Mouse (Mus musculus) megakaryocyte, embryonic 14.5 days (primary cell): ENCODE results near the gene Orc1. TPM values are rescaled to one million over a fixed set of nuclear protein-coding genes. Genes with fewer than 3 reads are reported as not detected.

Experiments used
- H3K27me3 ChIP-seq: replicated peaks from 2 replicates; pipeline ENCODE3; 2012; ENCODE audit warnings: inconsistent platforms
- H3K36me3 ChIP-seq: replicated peaks from 2 replicates; pipeline ENCODE3; 2012; ENCODE audit warnings: low read length, inconsistent platforms, mixed read lengths
- H3K4me1 ChIP-seq: 2 replicates; pipeline ENCODE4 v1.6.1; 2012; ENCODE audit warnings: inconsistent platforms
- H3K4me3 ChIP-seq: replicated peaks from 2 replicates; pipeline ENCODE3; 2012; ENCODE audit warnings: moderate library complexity, mild to moderate bottlenecking, inconsistent platforms
- H3K9me3 ChIP-seq: 2 replicates; pipeline ENCODE4 v1.6.1; 2012; ENCODE audit warnings: inconsistent platforms
- FLI1 ChIP-seq: IDR thresholded peaks from 2 replicates; pipeline ENCODE4 v1.6.1; 2012; ENCODE audit warnings: low read length, inconsistent platforms, mixed read lengths
- GATA1 ChIP-seq: IDR thresholded peaks from 3 replicates; pipeline ENCODE4 v1.6.1; 2012; ENCODE audit warnings: mixed read lengths, low read length, inconsistent platforms, borderline replicate concordance
- polyA plus RNA-seq: library from polyadenylated mRNA; stranded (reverse); fragments of >175 nt; gene quantifications from 2 replicates; pipeline ENCODE4 v1.2.3, GENCODE M21; 2012; ENCODE audit warnings: low replicate concordance; ENCODE audit not compliant: insufficient read depth

Orc1 gene
- polyA plus RNA-seq, 1 experiment = 3.7 TPM

DNA sequence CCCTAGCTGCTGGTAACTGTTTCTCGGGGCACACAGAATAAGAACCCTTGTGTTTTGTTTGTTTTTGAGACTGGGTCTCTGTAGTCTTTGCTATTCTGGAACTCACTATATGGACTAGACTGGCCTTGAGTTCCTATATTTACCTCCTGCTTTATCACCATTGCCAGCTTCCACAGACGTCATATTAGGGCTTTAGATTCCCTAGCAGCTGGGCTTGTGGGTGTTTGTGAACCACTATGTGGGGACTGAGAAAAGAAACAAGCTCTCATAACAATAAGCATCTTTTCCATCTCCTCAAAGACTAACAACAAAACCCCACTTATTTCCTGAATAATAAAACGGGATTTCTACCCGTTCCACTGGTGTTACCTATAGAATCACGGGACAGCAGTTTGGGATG lies 31.7 kb downstream of the Orc1 start:
- H3K36me3 ChIP-seq = peaks cover 82% of the 10 kb centered on the region
- H3K4me3 ChIP-seq = no peak overlapping the region

DNA sequence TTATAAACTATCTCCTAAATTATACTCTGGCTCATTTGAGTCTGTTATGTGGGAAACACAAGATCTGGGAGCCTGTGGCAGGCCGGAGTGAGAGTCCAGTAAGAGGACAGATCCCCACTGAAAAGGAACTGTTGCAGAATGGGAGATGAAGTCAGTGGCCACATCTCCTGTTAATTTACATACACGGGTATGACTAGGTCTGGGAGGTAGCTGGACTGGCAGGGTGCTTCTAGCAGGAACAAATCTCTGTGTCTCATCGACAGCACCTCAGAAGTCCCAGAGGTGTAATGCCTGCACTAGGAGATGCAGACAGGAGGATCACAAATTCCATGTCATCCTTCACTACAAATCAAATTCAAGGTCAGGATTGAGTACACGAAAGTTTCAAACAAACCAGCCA lies 39.4 kb downstream of the Orc1 start:
- Histone ChIP-seq H3K4me3 (peak overlapping the region; percentile 97), H3K27me3 (no peaks in the 10 kb centered on the region), H3K4me1 (peaks cover 29% of the 10 kb centered on the region), H3K9me3 (no peaks in the 10 kb centered on the region), H3K36me3 (peaks cover 52% of the 10 kb centered on the region)
- TF ChIP-seq FLI1 (no peak), GATA1 (no peak)

More for the DNA sequence above, 31.7 kb downstream of the Orc1 start:
- TF ChIP-seq FLI1 = no peak
- no peak for TF ChIP-seq GATA1
- Histone ChIP-seq H3K9me3 (no peaks in the 10 kb centered on the region), H3K27me3 (no peaks in the 10 kb centered on the region), H3K4me1 (no peaks in the 10 kb centered on the region)

DNA sequence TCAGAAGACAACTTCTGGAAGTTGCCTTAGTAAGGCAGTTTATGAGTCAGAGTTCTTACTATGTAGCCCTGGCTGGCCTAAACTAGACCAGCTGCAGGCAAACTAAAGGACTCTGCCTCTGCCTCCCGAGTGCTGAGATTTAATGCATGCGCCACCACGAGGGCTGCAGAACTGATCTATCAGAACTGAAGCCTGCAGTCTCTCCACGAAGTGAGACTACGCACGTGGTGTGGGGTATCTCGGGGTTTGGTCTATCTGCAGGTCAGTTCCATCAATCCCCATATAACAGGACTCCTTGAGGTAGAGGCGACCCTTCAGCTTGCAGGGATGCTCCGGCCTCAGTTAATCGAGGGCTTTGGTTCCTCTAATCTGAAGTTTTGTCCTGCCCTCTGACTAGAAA lies 39.9 kb downstream of the Orc1 start:
- peak overlapping the region; percentile 97 for H3K4me3 ChIP-seq
- peaks cover 29% of the 10 kb centered on the region for H3K4me1 ChIP-seq
- no peaks in the 10 kb centered on the region for H3K27me3 ChIP-seq
- H3K36me3 ChIP-seq = peaks cover 53% of the 10 kb centered on the region
- no peak for TF ChIP-seq FLI1
- TF ChIP-seq GATA1 = no peak
- H3K9me3 ChIP-seq = no peaks in the 10 kb centered on the region

DNA sequence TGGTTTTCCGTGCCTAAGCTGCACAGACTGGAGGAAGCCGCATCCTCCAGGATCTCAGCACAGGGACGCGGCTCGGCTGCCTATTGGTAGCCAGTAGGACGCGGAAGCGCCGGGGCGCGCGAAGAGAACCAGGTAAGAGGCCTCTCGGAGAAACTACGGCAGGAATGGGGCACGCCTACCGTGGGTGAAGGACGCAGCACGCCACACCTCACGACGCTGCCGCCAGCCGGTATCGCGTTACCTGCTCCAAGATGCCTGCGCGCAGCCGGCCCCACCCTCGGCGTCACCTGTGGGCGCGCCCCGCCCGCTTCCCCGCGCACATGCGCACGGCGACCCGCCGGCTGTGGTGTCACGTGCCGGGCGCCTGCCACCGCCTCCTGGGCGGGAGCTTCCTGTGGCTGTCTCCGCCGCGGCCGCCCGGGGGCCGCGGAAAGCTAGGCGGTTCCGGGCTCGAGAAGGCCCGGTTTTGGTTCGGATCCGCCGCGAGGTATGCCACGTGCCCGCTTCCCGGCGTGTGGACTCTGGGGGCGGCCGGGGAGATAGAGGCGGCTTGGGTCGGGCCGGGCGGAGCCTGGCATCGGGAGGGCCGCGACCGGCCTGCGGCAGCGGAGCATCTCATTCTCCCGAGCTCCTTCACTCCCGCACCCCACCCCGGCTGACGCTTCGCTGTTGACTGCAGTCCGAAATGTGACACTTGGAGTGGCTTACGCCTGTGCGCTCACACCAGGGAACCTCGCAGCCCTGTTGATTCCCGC lies 40.5 kb downstream of the Orc1 start, which contains the start of gene Cc2d1b:
Cc2d1b (plus strand) TSS at position 354 of the 755 bp plus-strand sequence.
- TF ChIP-seq FLI1 = 0 out of 2 replicates have a peak, but pooled peaks have one; percentile 8
- no peak for TF ChIP-seq GATA1
- H3K4me1 ChIP-seq = peaks cover 29% of the 10 kb centered on the region
- H3K4me3 ChIP-seq = peak within 1 kb of the TSS; percentile 97
- H3K9me3 ChIP-seq = no peaks in the 10 kb centered on the region
- no peaks in the 10 kb centered on the region for H3K27me3 ChIP-seq
- H3K36me3 ChIP-seq = peaks cover 53% of the 10 kb centered on the region

DNA sequence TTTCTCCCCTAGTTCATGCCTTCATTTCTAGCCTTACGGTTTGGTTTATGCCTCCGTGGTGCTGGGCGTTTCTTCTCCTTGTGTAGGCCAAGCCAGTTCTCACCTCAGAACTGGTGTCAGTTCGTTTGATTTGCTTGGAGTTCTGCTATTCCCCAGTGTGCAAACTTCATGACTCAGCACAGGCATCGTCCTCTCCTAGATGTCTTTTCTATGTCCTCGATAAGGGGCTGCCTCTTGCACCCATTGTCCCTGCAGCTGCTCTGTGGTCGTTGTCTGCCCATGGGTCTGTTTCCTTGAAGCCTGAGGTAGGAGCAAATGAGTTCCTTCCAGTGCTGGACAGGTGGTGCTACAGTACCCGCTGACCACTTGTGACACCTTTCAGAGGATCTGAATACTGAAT lies 41.3 kb downstream of the Orc1 start:
- Histone ChIP-seq H3K36me3 (peaks cover 53% of the 10 kb centered on the region), H3K9me3 (no peaks in the 10 kb centered on the region), H3K27me3 (no peaks in the 10 kb centered on the region), H3K4me3 (peak overlapping the region; percentile 97), H3K4me1 (peaks cover 29% of the 10 kb centered on the region)
- no peak for TF ChIP-seq FLI1
- TF ChIP-seq GATA1 = no peak

DNA sequence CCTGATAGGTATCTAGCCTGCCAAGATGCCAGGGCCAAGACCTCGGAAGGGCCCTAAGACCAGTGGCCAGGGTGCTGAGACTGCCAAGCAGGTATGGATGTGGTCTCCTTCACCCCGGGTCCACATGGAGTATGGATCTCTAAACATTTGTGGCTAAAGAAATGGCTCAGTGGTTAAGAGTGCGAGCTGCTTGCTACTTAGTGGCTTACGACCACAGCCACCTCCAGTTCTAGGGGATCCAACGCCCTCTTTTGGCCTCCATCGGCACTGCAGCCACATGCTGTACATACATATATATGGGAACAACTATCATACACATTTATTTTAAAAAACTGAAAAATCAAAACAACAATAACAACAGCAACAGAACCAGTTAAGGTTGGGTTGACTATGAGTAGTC lies 42.3 kb downstream of the Orc1 start:
- Histone ChIP-seq H3K4me3 (no peak overlapping the region), H3K9me3 (no peaks in the 10 kb centered on the region), H3K27me3 (no peaks in the 10 kb centered on the region), H3K36me3 (peaks cover 54% of the 10 kb centered on the region), H3K4me1 (peaks cover 29% of the 10 kb centered on the region)
- TF ChIP-seq FLI1 (no peak), GATA1 (no peak)

DNA sequence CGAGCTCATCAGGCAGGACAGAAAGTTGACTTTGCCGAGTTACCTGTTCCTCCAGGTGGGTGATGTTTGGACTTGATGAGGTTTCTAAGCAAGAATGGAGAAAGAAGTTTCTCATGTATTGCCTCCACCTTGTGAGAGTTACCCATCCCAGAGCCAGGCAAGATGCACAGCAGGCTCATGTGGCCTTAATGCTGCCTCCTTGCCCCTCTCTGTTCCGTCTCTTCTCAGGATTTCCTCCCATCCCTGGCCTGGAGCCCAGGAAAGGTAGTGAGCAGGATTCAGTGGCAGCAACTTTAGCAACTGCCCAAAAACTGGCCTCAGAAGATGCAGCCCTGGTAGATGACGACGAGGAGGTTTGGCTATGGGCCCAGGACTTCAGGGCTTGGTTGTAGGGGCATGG lies 47.8 kb downstream of the Orc1 start:
- Histone ChIP-seq H3K4me1 (peaks cover 3% of the 10 kb centered on the region; the same call in 1 of the 2 replicates), H3K27me3 (no peaks in the 10 kb centered on the region), H3K36me3 (peaks cover 100% of the 10 kb centered on the region), H3K4me3 (no peak overlapping the region), H3K9me3 (no peaks in the 10 kb centered on the region)
- TF ChIP-seq FLI1 (no peak), GATA1 (no peak)

DNA sequence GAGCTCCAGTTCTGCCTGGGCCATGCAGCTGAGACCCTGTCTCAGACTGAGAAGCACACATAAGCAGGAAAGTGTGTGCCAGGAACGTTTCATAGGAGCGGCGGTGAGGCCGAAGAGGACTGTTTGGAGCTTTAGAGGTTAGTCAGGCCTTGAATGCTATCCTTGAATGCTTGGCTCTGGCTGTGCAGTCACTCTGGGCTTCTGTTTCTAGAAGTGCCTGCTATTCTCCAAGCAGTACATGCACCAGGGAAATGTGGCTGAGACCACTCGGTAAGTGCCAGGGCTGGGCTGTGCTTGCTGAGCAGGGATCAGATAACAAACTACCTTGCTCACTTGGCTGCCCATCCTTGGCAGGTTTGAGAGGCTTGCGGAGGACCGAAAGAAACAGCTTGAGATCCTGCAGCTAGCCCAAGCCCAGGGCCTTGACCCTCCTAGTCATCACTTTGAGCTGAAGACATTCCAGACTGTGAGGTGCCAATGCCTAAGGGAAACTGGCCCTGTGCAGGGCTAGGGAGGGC lies 50.2 kb downstream of the Orc1 start:
- Histone ChIP-seq H3K27me3 (no peaks in the 10 kb centered on the region), H3K4me1 (no peaks in the 10 kb centered on the region), H3K4me3 (no peak overlapping the region), H3K36me3 (peaks cover 100% of the 10 kb centered on the region), H3K9me3 (no peaks in the 10 kb centered on the region)
- TF ChIP-seq GATA1 (no peak), FLI1 (no peak)

DNA sequence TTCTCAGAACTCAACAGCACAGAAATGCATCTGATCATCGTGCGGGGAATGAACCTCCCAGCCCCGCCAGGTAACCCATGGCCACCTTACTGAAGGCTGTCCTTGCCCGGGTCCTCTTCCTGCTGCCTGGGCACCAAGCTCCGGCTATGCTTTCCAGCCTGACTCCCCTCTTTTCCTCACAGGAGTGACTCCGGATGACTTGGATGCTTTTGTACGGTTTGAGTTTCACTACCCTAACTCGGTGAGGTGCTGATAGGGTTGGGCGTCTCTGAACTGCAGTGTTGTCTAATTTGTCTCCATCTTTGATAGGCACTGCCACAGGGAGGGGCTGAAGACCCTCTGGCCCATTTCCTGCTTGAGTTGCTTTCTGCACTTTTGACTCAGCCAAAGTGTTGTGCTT lies 50.9 kb downstream of the Orc1 start:
- Histone ChIP-seq H3K9me3 (no peaks in the 10 kb centered on the region), H3K4me1 (no peaks in the 10 kb centered on the region), H3K27me3 (no peaks in the 10 kb centered on the region), H3K36me3 (peaks cover 100% of the 10 kb centered on the region), H3K4me3 (no peak overlapping the region)
- TF ChIP-seq FLI1 (no peak), GATA1 (no peak)

DNA sequence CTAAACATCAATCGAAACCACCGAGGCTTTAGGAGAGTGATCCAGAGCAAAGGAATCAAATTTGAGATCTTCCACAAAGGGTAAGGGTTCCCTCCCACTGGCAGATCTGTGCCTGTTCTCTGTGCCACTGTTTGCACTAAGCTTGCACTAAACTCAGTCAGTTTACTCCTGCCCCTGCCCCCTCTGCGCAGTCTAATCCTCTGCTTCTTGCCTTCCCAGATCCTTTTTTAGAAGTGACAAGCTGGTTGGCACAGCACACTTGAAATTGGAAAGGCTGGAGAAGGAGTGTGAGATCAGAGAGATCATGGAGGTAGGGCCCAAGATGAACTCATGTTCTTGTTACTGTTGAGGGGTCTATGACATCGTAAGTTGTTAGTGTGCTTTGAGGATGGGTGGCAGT lies 52.4 kb downstream of the Orc1 start:
- no peaks in the 10 kb centered on the region for H3K9me3 ChIP-seq
- TF ChIP-seq GATA1 = no peak
- no peak for TF ChIP-seq FLI1
- peaks cover 99% of the 10 kb centered on the region for H3K36me3 ChIP-seq
- H3K4me1 ChIP-seq = no peaks in the 10 kb centered on the region
- no peak overlapping the region for H3K4me3 ChIP-seq
- no peaks in the 10 kb centered on the region for H3K27me3 ChIP-seq
